Mouse (Mus musculus) forebrain, embryonic 16.5 days (tissue): ENCODE data around the gene Haus6. TPM values are rescaled to one million over a fixed set of nuclear protein-coding genes. Genes with fewer than 3 reads are reported as not detected.

Experiments
- ATAC-seq: fragments of 200-750 bp; cut with Nextera tagmentation; 2 replicates; pipeline ENCODE4 v1.8.0; 2017; ENCODE audit warnings: mild to moderate bottlenecking, moderate library complexity
- H3K27ac ChIP-seq: fragments of 300-500 bp; sonication (generic); 2 replicates; pipeline ENCODE4 v1.5.1; 2014; ENCODE audit warnings: low read length, control low read depth
- H3K27me3 ChIP-seq: fragments of 300-500 bp; sonication (generic); replicated peaks from 2 replicates; pipeline ENCODE4 v1.6.1; 2014; ENCODE audit warnings: low read length; ENCODE audit not compliant: control insufficient read depth, insufficient read depth
- H3K36me3 ChIP-seq: fragments of 300-500 bp; sonication (generic); 2 replicates; pipeline ENCODE4 v1.6.1; 2014; ENCODE audit not compliant: control insufficient read depth, insufficient read depth
- H3K4me1 ChIP-seq: fragments of 300-500 bp; sonication (generic); replicated peaks from 2 replicates; pipeline ENCODE4 v1.6.1; 2014; ENCODE audit warnings: low read length; ENCODE audit not compliant: control insufficient read depth, insufficient read depth
- H3K4me2 ChIP-seq: fragments of 300-500 bp; sonication (generic); 2 replicates; pipeline ENCODE4 v1.6.1; 2014; ENCODE audit warnings: mild to moderate bottlenecking, low read length, control low read depth
- H3K4me3 ChIP-seq: fragments of 300-500 bp; sonication (generic); replicated peaks from 2 replicates; pipeline ENCODE4 v1.5.1; 2014; ENCODE audit warnings: mild to moderate bottlenecking, low read length, control low read depth
- H3K9ac ChIP-seq: fragments of 300-500 bp; sonication (generic); replicated peaks from 2 replicates; pipeline ENCODE4 v1.6.1; 2014; ENCODE audit warnings: low read depth, low read length, control low read depth
- H3K9me3 ChIP-seq: fragments of 300-500 bp; sonication (generic); 2 replicates; pipeline ENCODE4 v1.6.1; 2016; ENCODE audit warnings: low read length; ENCODE audit not compliant: control insufficient read depth
- WGBS: fragments of 180-500 bp; shearing (Covaris S2); extraction: QIAGEN DNeasy Blood & Tissue Kit; methylation state at CpG from one replicate; pipeline ENCODE4 v1.1.7; 2014; 5-methylcytosine and 5-hydroxymethylcytosine counted together
- polyA plus RNA-seq: library from polyadenylated mRNA; unstranded; fragments of >200 nt; fragmentation: Nextera tagmentation; extraction: Ambion mirVana; gene quantifications from 2 replicates; pipeline ENCODE4 v1.2.1, GENCODE M21; 2015

Haus6 gene
- polyA plus RNA-seq, 1 experiment from 2014 or later, result 11.5 TPM

GRCm38 (mm10) chr4:86529161-86529560 lies 82.7 kb downstream of the Haus6 start:
- H3K27me3 ChIP-seq, result no peaks in the 10 kb centered on the region
- no peak overlapping the region for H3K27ac ChIP-seq
- no peak overlapping the region for H3K4me2 ChIP-seq
- H3K9ac ChIP-seq, result no peak overlapping the region
- no peak for ATAC-seq
- H3K4me1 ChIP-seq, result no peaks in the 10 kb centered on the region
- no peak overlapping the region for H3K4me3 ChIP-seq
- no peaks in the 10 kb centered on the region for H3K36me3 ChIP-seq
- H3K9me3 ChIP-seq, result no peaks in the 10 kb centered on the region
- whole genome bisulfite sequencing, result 61% methylated on average over 6 of the region's 6 CpGs

Other genes starting within 250 kb of the Haus6 start
- gene Saxo1, start 53.7 kb downstream of the Haus6 start, polyA plus RNA-seq, result not detected in 2 replicates
- 132 and 135 TPM in 2 replicates for gene Rraga, start 36.4 kb downstream of the Haus6 start, polyA plus RNA-seq
- 37.3 and 43.7 TPM in 2 replicates for gene Plin2, start 58.0 kb upstream of the Haus6 start, polyA plus RNA-seq
- gene Dennd4c, start 136.5 kb upstream of the Haus6 start, polyA plus RNA-seq, result 3.2 and 4.7 TPM in 2 replicates
- gene Rps6, start 245.4 kb upstream of the Haus6 start, polyA plus RNA-seq, result 371 and 373 TPM in 2 replicates